Mouse (Mus musculus) ES-E14 (cell line): ENCODE data around the gene Pold4.

Source experiments
- CHD2 ChIP-seq: IDR thresholded peaks from 2 replicates; pipeline ENCODE4 v1.6.1; 2014; ENCODE audit warnings: mild to moderate bottlenecking, low read depth, low read length, inconsistent platforms
- HCFC1 ChIP-seq: IDR thresholded peaks from 2 replicates; pipeline ENCODE4 v1.6.1; 2012; ENCODE audit warnings: low read length, inconsistent platforms, borderline replicate concordance; ENCODE audit not compliant: insufficient read depth
- MAFK ChIP-seq: IDR thresholded peaks from 2 replicates; pipeline ENCODE4 v1.6.1; 2014; ENCODE audit warnings: mild to moderate bottlenecking, low read depth, low read length, inconsistent platforms; ENCODE audit not compliant: insufficient read depth
- ZC3H11A ChIP-seq: IDR thresholded peaks from 2 replicates; pipeline ENCODE4 v1.6.1; 2012; ENCODE audit warnings: low read depth, mild to moderate bottlenecking, inconsistent platforms, low read length, borderline replicate concordance
- ZNF384 ChIP-seq: IDR thresholded peaks from 2 replicates; pipeline ENCODE4 v1.6.1; 2012; ENCODE audit warnings: low read depth, low read length, inconsistent platforms

GRCm38 (mm10) chr19:4194021-4194724, 37.5 kb upstream of the Pold4 start:
- TF ChIP-seq CHD2 (no peak), ZNF384 (no peak), ZC3H11A (no peak), MAFK (no peak), HCFC1 (no peak)
